Mouse (Mus musculus) urinary bladder, postnatal 4 days (tissue): Measurements from ENCODE around the gene D030056L22Rik.
A peak's percentile ranks its signal among the peaks of the same experiment; 100 is the strongest.

Experiments
- DNase-seq, 2 experiments: peaks; one replicate each; pipeline ENCODE4 v3.0.0; 2021 to 2022; ENCODE audit warnings: low spot score in 2 of 2

D030056L22Rik gene

DNA sequence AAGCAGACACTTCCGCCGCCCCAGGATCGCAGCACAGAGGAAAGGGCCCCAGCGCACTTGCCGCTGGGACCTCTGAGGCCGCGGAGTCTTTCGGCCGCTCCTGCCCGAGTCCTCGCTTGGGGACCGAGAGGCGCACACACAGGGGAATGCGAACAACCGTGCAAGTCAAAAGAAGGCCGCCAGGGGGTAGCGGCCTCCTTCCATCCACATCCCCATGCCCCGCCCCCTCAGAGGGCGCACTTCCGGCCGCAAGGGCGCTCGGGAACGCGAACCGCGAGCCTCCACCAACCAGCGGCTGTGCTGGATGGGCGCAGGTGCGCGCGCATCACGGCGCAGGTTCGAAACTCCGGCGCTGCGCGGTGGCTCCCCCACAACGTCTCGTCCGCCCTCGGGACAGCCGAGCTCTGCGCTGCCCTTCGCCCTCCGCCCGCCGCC lies at the start of gene D030056L22Rik:
Gene D030056L22Rik (plus strand): TSS at position 328 of the 435 bp plus-strand sequence.
- DNase-seq = peak; percentile 97 to 98

GRCm38 (mm10) chr19:18663904-18664303 lies 49.1 kb upstream of the D030056L22Rik start:
- no peak for DNase-seq

- DNase-seq = no peak
These were observed 46.0 kb upstream of the D030056L22Rik start for GRCm38 (mm10) chr19:18666966-18667365.

DNA sequence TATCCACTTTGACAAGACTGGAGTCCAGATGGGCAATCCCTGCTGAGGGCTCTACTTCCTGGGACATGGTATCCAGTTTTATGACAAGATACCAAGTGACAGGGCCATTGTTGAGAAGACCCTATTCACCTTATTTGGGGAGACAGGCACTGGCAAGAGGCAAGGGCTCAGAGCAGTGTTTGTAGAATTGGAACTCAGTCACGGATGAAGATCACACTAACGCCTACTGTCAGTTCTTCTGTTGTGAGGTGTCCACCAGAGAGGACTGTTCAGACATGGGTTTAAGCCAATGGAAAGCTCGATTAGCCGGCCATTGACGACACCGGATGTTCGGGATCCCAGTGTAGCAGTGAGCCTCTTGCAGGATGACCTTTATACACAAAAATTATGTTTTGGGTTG lies 43.4 kb upstream of the D030056L22Rik start:
- no peak for DNase-seq

DNA sequence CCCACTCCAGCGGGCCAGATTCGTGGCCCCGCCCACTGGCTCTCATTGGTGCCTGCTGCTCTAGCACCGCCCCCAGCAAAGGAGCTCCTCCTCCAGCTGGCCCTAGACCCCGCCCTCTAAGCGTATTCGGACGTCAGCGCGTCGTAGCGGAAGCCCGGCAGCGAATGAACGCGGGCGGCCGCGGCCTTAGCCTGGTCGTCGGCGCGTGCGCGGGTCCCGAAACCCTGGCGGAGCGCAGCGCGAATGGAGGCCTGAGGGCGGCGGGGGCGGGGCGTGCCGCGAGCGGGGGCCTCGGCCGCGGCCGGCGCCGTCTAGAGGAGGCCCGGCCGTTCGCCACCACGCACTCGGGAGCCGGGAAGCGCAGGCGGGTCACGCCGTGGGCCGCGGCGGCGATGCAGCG lies 42.4 kb upstream of the D030056L22Rik start, which contains the start of gene Carnmt1:
Gene Carnmt1 (plus strand): TSS at position 157 of the 400 bp plus-strand sequence.
- peak; percentile 98 to 99 for DNase-seq

DNA sequence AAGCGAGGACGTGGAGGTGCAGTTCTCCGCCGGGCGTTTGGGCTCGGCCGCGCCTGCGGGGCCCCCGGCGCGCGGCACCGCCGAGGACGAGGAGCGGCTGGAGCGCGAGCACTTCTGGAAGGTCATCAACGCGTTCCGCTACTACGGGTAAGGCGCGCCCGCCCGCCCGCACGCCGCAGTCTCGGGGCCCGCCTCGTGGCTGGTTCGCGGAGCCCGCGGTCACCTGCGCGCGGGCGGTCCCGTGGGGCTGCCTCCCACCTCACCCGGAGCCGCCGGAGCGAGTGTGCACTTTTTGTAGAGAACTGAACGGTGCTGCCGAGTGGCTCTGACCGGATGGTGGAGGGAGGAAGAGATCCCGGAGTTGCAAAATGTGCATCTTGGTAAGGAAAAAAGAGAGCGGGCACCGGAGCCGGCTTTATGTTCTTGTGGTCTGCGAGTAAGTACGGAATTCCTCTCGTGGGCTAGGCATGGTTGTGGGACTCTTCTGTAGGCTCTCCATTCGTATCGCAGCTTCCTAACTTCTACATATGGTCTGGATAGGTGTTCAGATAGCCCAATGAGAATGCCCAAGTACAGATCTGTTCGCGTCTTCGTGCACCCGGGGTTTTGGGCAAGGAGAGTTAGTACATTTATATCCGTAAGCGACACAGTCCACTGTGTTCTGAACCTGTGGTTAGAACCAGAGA lies 41.8 kb upstream of the D030056L22Rik start:
- peak in 1 of 2 experiments; percentile 38 for DNase-seq

- no peak for DNase-seq
These were observed 40.5 kb upstream of the D030056L22Rik start for GRCm38 (mm10) chr19:18672498-18672897.

- no peak for DNase-seq
These were observed 39.9 kb upstream of the D030056L22Rik start for GRCm38 (mm10) chr19:18673116-18673515.

DNA sequence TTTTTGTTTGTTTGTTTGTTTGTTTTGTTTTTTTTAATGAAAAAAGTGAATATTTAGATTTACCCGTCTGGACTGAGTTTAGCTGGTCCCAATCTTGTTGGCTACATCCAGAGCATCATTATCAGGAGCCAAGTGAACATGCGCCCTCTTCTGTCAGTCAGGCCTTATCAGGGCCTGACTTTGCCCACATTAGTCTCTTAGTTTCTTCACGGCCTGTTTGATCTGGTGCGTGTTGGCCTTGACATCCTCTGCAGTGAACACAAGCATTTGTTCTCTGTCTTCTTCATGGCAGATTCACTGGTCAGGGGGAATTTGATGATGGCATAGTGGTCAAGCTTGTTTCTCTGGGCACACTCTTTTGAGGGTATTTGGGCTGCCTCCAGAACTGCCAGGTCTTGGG lies 30.9 kb upstream of the D030056L22Rik start:
- DNase-seq = no peak

GRCm38 (mm10) chr19:18687556-18687955 lies 25.4 kb upstream of the D030056L22Rik start:
- DNase-seq = no peak

DNA sequence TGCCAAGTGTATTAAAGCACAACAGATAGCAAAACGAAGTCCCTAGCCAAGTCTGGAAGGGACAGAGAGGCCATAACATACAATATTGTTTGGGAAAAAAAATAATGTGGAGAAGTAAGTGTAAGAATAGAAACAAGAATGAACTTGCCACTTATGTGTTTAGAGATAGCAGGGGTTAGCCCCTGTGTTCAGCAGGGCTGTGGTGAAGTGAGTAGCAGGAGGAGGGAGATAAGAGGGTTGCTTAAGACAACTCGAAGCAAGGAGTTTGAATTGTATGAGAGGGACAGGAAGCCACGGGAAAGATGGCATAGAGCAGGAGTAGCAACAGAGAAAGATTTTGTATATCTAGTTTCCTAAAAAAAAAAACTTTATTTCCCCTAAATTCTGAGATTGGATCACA lies 20.8 kb upstream of the D030056L22Rik start:
- no peak for DNase-seq

GRCm38 (mm10) chr19:18692768-18693167 lies 20.2 kb upstream of the D030056L22Rik start:
- DNase-seq = no peak

DNA sequence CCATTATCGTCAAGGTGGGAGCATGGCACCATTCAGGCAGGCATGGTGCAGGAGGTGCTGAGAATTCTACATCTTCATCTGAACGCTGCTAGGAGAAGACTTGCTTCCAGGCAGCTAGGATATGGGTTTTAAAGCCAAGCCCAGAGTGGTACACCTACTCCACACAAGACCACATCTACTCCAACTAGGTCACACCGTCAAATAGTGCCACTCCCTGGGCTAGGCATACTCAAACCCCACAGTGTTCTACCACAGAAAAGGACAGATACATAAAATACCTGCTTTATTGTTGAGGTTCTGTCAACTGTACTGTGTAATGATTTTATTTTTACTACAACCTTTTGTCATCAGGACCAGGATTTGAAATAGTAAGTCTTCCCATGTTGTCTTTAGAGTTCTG lies 17.9 kb upstream of the D030056L22Rik start:
- DNase-seq = no peak

GRCm38 (mm10) chr19:18695552-18695951 lies 17.4 kb upstream of the D030056L22Rik start:
- DNase-seq = no peak

GRCm38 (mm10) chr19:18708101-18708500 lies 4.9 kb upstream of the D030056L22Rik start:
- DNase-seq = no peak

DNA sequence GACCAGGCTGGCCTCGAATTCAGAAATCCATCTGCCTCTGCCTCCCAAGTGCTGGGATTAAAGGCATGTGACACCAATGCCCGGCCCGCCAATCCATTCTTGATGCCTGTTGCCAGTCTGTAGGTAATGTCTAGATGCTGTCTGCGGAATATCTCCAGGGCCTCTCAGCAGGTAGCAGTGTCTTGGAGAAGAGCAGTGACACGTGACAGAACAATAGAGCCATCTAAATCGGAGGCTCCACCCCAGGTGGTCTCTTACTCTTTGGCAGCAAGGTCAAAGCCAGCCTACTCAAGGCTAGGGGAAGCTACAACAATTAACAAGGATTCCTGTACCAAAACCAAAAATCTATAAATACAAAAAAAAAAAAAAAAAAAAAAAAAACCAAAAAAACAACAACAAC lies 2.1 kb upstream of the D030056L22Rik start:
- no peak for DNase-seq

GRCm38 (mm10) chr19:18711589-18711988 lies 1.4 kb upstream of the D030056L22Rik start:
- DNase-seq = no peak

DNA sequence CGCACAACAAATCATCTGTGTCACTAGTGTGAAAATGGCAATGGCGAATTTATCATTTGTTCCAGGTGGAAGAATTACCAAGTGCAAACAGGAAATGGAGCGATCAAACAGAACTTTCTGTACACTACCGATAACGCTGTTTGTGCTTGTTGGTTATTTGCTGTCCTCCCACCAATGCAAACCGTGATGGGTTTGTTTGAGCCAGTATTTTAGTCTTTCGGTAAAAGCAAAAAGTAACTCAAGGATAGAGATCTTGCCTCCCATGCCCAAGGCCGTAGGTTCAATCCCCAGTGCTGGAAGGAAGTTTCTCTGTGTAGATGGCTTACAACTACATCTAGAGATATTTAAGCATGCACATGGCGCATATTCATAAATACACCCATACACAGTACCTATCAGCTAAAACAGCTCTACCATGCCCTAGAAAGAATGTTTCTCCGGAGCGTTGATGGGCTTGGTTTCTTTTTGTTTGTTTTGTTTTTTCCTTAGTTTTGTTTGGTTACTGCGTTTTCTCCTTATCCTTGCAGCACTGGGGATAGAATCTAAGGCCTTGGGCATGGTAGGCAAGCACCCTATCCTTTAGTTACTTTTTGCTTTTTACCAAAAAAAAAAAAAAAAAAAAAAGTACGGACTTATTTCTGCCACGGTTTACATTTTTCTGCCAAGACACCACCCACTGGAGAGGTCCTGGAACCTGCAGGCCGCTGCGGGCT lies 684 bp upstream of the D030056L22Rik start:
- DNase-seq = no peak

DNA sequence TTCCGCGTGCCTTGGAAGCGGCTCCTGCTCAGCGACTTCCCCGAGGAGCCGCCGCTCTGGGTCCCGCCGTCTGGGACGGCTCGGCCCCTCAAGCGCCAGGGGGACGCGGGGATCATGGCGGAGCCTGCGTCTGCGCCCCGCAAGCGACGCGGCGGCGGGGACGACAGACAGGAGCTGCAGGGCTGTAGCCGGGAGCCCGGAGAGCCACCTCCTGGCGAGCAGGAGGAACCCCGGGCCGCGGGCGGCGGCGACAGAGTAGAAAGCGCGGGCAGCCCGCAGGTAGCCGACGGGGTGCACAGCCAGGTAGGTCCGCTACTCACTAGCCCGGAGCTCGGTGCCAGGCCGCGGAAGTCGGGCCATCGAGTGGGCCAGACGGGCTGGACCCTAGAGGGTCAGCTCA lies 364 bp downstream of the D030056L22Rik start:
- peak; percentile 49 to 63 for DNase-seq

- DNase-seq = peak; percentile 21 to 67
These were observed 3.4 kb downstream of the D030056L22Rik start for GRCm38 (mm10) chr19:18716374-18716773.

DNA sequence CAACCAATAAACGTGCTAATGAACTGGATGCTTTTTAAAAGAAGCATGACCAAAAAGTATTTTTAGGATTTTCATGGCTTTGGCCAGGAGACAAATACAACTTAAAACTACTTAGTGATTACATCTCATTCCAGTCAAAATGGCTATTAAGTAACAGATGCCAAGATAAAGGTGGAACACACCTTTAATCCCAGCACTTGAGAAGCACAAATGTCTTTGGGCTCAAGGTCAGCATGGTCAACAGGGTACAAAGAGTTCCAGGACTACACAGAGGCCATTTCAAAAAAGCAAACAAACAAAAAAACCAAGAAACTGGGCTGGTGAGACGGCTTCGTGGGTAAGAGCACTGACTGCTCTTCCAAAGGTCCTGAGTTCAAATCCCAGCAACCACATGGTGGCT lies 7.3 kb downstream of the D030056L22Rik start:
- no peak for DNase-seq

DNA sequence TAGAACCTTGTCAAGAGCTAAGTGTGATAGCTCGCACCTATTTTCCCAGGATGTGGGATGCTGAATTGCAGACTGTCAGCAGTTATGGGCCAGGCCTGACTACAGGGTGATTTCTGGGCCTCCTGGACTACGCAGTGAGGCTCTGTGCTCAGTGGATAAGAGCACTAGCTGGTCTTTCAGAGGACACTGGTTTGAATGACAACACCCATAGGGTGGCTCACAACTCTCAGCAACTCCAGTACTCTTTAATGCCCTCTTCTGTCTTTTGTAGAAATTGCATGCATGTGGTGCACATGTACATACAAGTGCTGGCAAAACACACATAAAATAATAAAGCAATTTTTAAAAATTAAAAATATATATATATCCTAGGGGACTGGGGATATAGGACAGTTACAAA lies 12.2 kb downstream of the D030056L22Rik start:
- no peak for DNase-seq

GRCm38 (mm10) chr19:18730255-18730654 lies 17.3 kb downstream of the D030056L22Rik start:
- DNase-seq = no peak
